Mouse (Mus musculus) lung, postnatal 0 days (tissue): Measurements from ENCODE around the gene Smim1.

Experiments
- CTCF ChIP-seq: IDR thresholded peaks from 2 replicates; pipeline ENCODE4 v1.5.1; 2016; ENCODE audit warnings: antibody characterized with exemption, mild to moderate bottlenecking
- EP300 ChIP-seq: IDR thresholded peaks from 2 replicates; pipeline ENCODE4 v1.6.1; 2016; ENCODE audit warnings: antibody characterized with exemption, mild to moderate bottlenecking, control low read depth

- TF ChIP-seq CTCF: no peak
- TF ChIP-seq EP300: no peak
These were observed 50.3 kb downstream of the Smim1 start for GRCm38 (mm10) chr4:153975768-153976167.
